Mouse (Mus musculus) brain, embryonic 18.5 days (tissue): ENCODE data around the gene Sh3bp1.
A peak's percentile ranks its signal among the peaks of the same experiment; 100 is the strongest.
"Not testable (repeated sequence)": the region's sequence is repeated elsewhere in the genome, so short reads cannot be mapped to it uniquely, and the experiment has no call there.

Experiments
- DNase-seq: peaks from one replicate; pipeline ENCODE4 v3.0.0-alpha.2; 2012; ENCODE audit warnings: low read depth, low spot score

The Sh3bp1 gene

GRCm38 (mm10) chr15:78877810-78878390 is 21.7 kb upstream of the Sh3bp1 start:
- DNase-seq, result no peak

DNA sequence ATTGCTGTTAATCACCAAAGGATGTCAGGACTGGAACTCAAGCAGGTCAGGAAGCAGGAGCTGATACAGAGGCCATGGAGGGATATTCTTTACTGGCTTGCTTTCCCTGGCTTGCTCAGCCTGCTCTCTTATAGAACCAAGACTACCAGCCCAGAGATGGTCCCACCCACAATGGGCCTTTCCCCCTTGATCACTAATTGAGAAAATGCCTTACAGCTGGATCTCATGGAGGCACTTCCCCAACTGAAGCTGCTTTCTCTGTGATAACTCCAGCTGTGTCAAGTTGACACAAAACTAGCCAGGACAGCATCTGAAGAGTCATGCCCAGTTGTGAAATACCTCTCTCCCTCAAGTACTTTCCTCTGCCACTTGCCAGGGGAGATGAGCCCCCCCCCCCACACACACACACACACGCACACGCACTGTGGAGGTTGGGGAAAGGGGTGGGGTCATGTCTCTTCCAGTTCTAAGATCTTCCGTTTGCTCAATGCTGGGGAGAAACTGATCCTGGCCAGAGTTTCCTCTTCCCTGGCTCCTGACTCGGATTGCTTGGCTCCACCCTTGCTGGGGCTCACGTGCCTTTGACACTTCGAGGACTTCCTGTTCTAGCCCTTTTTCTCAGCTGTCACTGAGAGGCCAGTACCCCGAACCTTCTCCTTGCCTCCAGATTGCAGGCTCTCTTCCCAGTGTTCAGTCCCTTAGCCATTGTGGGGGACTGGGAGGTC is 20.6 kb upstream of the Sh3bp1 start:
- DNase-seq, result not testable (repeated sequence)

- DNase-seq, result no peak
Measured at GRCm38 (mm10) chr15:78880432-78880831, 19.1 kb upstream of the Sh3bp1 start.

GRCm38 (mm10) chr15:78881828-78882227 is 17.7 kb upstream of the Sh3bp1 start:
- DNase-seq, result no peak

- DNase-seq, result no peak
Measured at GRCm38 (mm10) chr15:78889401-78889853, 10.1 kb upstream of the Sh3bp1 start.

DNA sequence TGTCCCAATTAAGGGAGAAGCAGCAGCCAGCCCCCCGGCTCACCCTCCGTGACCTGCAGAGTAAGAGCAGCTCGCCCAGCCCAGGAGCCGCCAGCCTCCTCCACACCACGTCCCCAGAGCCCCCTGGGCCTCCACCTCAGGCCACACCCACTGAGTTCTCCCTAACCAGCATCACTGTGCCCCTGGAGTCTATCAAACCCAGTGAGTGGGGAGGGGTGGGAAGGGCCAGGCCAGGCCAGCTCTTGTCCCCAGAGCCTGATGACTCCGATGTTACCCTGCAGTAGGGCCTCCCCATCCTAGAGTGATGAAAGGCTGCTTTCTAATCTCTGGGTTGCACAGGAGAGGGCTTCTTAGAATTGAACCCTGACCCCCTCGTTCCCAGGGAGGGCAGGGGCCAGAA is 7.1 kb upstream of the Sh3bp1 start:
- DNase-seq, result no peak

DNA sequence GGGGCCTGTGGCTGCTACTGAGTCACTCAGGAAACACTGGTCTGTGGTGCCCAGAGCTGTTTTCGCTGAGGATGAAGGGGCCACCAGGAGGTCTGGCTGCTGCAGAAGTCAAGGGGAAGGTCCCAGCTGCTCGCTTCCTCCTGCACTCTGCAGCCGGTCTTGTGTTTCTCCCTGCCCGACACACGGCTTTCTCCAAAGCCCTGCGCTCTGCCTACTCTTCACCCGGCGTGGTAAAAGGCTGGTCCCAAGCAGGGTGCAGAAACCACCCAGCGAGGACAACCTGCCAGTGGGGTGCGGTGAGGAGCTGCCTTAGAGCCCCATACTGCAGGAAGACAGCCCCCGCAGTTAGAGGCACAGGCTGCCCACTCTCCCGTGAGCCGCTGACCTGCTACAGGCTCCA is 4.8 kb upstream of the Sh3bp1 start:
- DNase-seq, result no peak

DNA sequence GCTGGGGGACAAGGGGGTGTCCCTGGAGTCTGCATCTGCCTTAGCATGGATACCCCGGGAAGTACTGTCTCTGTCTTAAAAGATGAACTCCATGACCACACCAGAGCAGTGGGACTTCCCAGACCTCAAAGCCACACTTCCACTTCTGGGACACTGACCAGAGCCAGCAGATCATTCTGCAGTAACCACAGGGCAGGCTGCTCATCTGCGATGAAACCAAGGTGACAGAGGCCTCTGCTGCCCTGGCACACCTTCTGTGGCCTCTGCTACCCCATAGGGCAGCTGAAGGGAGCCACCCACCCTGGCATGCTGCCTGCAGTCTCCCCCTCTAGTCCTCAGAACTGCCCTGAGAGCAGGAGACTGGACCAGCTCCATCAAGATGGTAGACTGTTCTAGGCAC is 3.8 kb upstream of the Sh3bp1 start:
- DNase-seq, result no peak

- no peak for DNase-seq
Measured at GRCm38 (mm10) chr15:78896149-78896548, 3.4 kb upstream of the Sh3bp1 start.

- no peak for DNase-seq
Measured at GRCm38 (mm10) chr15:78897488-78897887, 2.1 kb upstream of the Sh3bp1 start.

DNA sequence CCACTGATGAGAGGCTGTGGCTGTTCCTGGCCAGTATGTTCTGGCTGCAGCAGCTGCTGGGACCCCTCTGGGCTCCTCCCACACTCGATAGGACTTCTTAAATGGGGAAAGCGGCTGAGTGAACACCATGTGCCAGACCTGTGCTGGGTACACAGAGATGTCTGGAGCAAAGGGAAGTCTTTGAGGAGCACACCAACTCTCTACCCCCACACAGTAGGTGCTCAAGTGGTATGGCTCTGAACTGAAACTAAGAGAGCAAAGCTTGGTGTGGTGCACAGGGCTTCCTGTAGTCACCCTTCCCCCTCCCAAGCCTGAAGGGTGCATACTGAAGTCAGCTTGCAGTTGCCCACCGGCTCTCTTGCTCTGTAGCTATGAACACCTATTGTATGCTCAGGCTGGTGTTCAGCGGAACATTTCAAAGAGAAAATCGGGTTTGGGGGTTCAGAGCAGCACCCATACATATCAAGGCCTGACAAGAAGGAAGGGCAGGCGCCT is 1.0 kb upstream of the Sh3bp1 start:
- DNase-seq, result no peak

GRCm38 (mm10) chr15:78899409-78899739 is 194 bp upstream of the Sh3bp1 start, which contains the start of gene Gm49510:
Gene Gm49510, plus strand, starts transcription at chr15:78899667.
- DNase-seq, result no peak

- DNase-seq, result no peak
Measured at GRCm38 (mm10) chr15:78900585-78901421, 1.2 kb downstream of the Sh3bp1 start.

- no peak for DNase-seq
Measured at GRCm38 (mm10) chr15:78901422-78901789, 1.8 kb downstream of the Sh3bp1 start.

DNA sequence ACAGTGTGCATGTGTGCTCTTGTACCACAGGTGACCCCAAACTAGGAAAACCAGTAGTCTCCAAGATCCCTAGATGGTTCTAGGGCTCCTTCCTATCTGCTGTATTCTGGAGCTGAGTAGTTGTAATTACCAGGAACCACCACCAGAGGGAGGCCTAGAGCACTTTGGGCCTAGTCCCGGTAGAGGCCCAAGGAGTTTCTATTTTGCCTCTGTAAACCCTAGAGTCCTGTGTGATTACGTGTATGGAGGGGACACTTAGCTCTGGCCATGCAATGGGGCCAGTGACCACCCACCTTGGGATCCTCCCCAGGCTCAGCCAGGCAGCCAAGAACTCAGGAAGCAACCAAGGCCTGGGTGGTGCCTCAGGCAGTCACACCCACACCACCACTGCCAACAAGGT is 3.7 kb downstream of the Sh3bp1 start:
- no peak for DNase-seq

GRCm38 (mm10) chr15:78908399-78908798 is 8.8 kb downstream of the Sh3bp1 start:
- no peak for DNase-seq

DNA sequence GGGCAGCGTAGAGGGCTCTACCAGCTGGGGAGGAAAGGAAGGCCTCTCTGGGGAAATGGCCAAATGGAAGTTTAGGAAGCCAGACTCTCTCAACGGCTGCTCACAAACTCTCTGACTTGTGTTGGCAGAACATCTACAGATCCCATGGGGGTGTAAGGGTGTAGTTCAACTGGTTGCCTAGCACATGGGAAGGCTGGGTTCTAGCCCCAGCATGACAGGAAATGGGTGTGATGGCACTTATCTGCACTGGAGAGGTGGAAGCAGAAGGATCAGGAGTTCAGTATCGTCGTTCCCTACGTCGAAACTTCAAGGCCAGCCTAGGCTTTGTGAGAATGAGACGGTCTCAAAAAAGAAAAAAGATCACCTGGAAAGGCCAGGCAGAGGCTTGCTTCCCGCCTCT is 9.4 kb downstream of the Sh3bp1 start:
- DNase-seq, result no peak

DNA sequence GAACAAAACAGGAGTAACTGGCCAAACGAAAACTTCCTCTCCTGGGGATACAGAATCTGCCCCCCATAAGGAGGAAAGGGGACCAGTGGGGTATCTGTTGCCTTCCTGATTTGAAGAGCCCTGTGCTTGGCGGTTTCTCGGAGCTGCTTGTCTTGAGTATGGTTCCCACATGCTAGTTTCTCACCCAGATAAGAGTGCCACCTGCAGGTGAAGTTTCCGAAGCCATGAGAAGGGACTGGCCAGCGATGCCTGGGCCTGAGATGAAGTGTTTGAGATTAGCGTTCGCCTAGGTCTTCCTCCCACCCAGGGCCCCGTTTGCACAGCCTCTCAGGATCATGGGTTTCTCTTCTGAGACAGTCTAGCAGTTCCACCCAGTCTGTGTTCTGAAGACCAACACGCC is 12.5 kb downstream of the Sh3bp1 start:
- no peak for DNase-seq

- DNase-seq, result peak; percentile 98
Measured at GRCm38 (mm10) chr15:78913632-78914090, 14.1 kb downstream of the Sh3bp1 start, which contains the start of gene Pdxp. Gene Pdxp, plus strand, starts transcription at chr15:78913919.

DNA sequence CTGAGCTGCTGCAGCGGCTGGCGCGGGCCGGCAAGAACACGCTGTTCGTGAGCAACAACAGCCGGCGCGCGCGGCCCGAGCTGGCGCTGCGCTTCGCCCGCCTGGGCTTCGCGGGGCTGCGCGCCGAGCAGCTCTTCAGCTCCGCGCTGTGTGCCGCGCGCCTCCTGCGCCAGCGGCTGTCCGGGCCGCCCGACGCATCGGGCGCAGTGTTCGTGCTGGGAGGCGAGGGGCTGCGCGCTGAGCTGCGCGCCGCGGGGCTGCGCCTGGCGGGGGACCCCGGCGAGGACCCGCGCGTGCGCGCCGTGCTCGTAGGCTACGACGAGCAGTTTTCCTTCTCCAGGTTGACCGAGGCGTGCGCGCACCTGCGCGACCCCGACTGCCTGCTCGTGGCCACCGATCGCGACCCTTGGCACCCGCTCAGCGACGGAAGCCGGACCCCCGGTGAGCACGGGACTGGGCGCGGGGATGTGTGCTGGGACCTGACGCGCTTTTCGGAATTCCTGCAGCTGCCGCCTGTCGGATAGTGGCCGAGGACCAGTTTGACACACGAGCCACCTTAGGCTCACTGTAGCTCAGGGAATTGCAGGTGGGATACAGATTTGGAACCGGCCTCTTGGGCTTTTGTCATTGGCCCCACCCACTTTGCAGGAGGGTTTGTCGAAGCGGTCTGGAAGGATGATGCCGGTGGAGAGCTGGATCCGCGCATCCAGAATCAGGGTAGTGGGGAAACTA is 14.7 kb downstream of the Sh3bp1 start:
- DNase-seq, result no peak

GRCm38 (mm10) chr15:78914823-78915659 is 15.5 kb downstream of the Sh3bp1 start:
- DNase-seq, result no peak
